ENCODE assay signal across 9 mouse cellular contexts in genomic region chr17:8867331-8868237, GRCm38 (mm10).
DNase-seq lines count a peak whose midpoint lies in the region; ATAC-seq and TF ChIP-seq lines count a peak whose summit lies in the region.
"Had no signal": no experiment of that assay in that cellular context is flagged by ENCODE, and none has a peak within 500 bp of the region (broad histone marks: within the 10 kb centered on the region; RNA-seq: fewer than 3 reads in every experiment).

No protein-coding gene starts in this region.

- WGBS in kidney, postnatal 0 days = 73% methylated on average over 25 of the region's 25 CpGs
- 61% methylated on average over 25 of the region's 25 CpGs for WGBS in intestine, embryonic 16.5 days
- 74% methylated on average over 24 of the region's 25 CpGs for WGBS in neural tube, embryonic 15.5 days
- 72% methylated on average over 25 of the region's 25 CpGs for WGBS in hindbrain, embryonic 13.5 days

- no peak overlapping the region for H3K4me3 ChIP-seq in kidney, postnatal 0 days (replicated peaks; ENCODE audit: low read depth, low read length)
- H3K4me3 ChIP-seq in intestine, embryonic 16.5 days (ENCODE audit: low read length) = no peak overlapping the region
- H3K4me3 ChIP-seq in neural tube, embryonic 15.5 days (replicated peaks) = no peak overlapping the region
- no peak overlapping the region for H3K4me3 ChIP-seq in hindbrain, embryonic 13.5 days

- no peak overlapping the region for H3K27ac ChIP-seq in kidney, postnatal 0 days
- no peak overlapping the region for H3K27ac ChIP-seq in intestine, embryonic 16.5 days (ENCODE audit: low read length)
- no peak overlapping the region for H3K27ac ChIP-seq in neural tube, embryonic 15.5 days (replicated peaks)
- no peak overlapping the region for H3K27ac ChIP-seq in hindbrain, embryonic 13.5 days

- no peak overlapping the region for H3K9ac ChIP-seq in kidney, postnatal 0 days (ENCODE audit: low read depth, low read length)
- H3K9ac ChIP-seq in intestine, embryonic 16.5 days (ENCODE audit: low read depth, low read length) = no peak overlapping the region
- H3K9ac ChIP-seq in neural tube, embryonic 15.5 days (replicated peaks) = no peak overlapping the region
- no peak overlapping the region for H3K9ac ChIP-seq in hindbrain, embryonic 13.5 days

- H3K27me3 ChIP-seq in kidney, postnatal 0 days (ENCODE audit: insufficient read depth, low read length) = no peaks in the 10 kb centered on the region
- H3K27me3 ChIP-seq in intestine, embryonic 16.5 days (replicated peaks; ENCODE audit: control insufficient read depth, insufficient read depth, low read length) = no peaks in the 10 kb centered on the region
- no peaks in the 10 kb centered on the region for H3K27me3 ChIP-seq in splenic B cell, adult 2 months (ENCODE audit: control insufficient read depth, insufficient read depth, low read length, poor library complexity, severe bottlenecking)
- H3K27me3 ChIP-seq in neural tube, embryonic 15.5 days (replicated peaks) = no peaks in the 10 kb centered on the region
- no peaks in the 10 kb centered on the region for H3K27me3 ChIP-seq in hindbrain, embryonic 13.5 days

- no peak for TF ChIP-seq CTCF in kidney, postnatal 0 days (IDR thresholded peaks at IDR 0.05; ENCODE audit: low read depth)

- no peak for DNase-seq in kidney, postnatal 0 days (ENCODE audit: low spot score)
- DNase-seq in kidney, postnatal 25 days = no peak
- peak; percentile 52 for DNase-seq in ZHBTc4 (ENCODE audit: low read depth, low spot score)
- peak; percentile 18 for DNase-seq in splenic B cell, adult 2 months (ENCODE audit: low read depth, low spot score)
- no peak for DNase-seq in left cerebral cortex, adult 9 months (ENCODE audit: low spot score in 2 of 2)
- DNase-seq: heart, postnatal 14 days had no signal

- H3K9me3 ChIP-seq in kidney, postnatal 0 days (replicated peaks; ENCODE audit: low read length) = no peaks in the 10 kb centered on the region
- no peaks in the 10 kb centered on the region for H3K9me3 ChIP-seq in intestine, embryonic 16.5 days (ENCODE audit: control insufficient read depth, low read length)
- no peaks in the 10 kb centered on the region for H3K9me3 ChIP-seq in neural tube, embryonic 15.5 days (replicated peaks)
- H3K9me3 ChIP-seq in hindbrain, embryonic 13.5 days = no peaks in the 10 kb centered on the region

- H3K4me1 ChIP-seq in kidney, postnatal 0 days (replicated peaks; ENCODE audit: insufficient read depth, low read length) = 0 out of 2 replicates have a peak, but pooled peaks cover 3% of the 10 kb centered on the region
- peaks cover 9% of the 10 kb centered on the region; the same call in 1 of the 2 replicates for H3K4me1 ChIP-seq in intestine, embryonic 16.5 days (ENCODE audit: control insufficient read depth, insufficient read depth, low read length)
- H3K4me1 ChIP-seq in neural tube, embryonic 15.5 days = peaks cover 6% of the 10 kb centered on the region
- peaks cover 24% of the 10 kb centered on the region for H3K4me1 ChIP-seq in hindbrain, embryonic 13.5 days (replicated peaks)

- peak overlapping the region; percentile 10; the same call in 1 of the 2 replicates for H3K4me2 ChIP-seq in kidney, postnatal 0 days (ENCODE audit: low read length)
- H3K4me2 ChIP-seq in intestine, embryonic 16.5 days (ENCODE audit: low read depth, low read length) = no peak overlapping the region
- no peak overlapping the region for H3K4me2 ChIP-seq in neural tube, embryonic 15.5 days
- H3K4me2 ChIP-seq in hindbrain, embryonic 13.5 days = no peak overlapping the region

- H3K36me3 ChIP-seq in kidney, postnatal 0 days (ENCODE audit: insufficient read depth, low read length) = no peaks in the 10 kb centered on the region
- no peaks in the 10 kb centered on the region for H3K36me3 ChIP-seq in intestine, embryonic 16.5 days (ENCODE audit: control insufficient read depth, insufficient read depth, low read length)
- H3K36me3 ChIP-seq in splenic B cell, adult 2 months (ENCODE audit: control insufficient read depth, insufficient read depth, low read length, poor library complexity, severe bottlenecking) = no peaks in the 10 kb centered on the region
- no peaks in the 10 kb centered on the region for H3K36me3 ChIP-seq in neural tube, embryonic 15.5 days
- no peaks in the 10 kb centered on the region for H3K36me3 ChIP-seq in hindbrain, embryonic 13.5 days

- no peak for ATAC-seq in kidney, postnatal 0 days (replicated peaks; ENCODE audit: low FRiP score, low read depth)
- ATAC-seq in intestine, embryonic 16.5 days = peak; percentile 23; the same call in 1 of the 2 replicates
- no peak for ATAC-seq in neural tube, embryonic 15.5 days (ENCODE audit: low FRiP score)
- no peak for ATAC-seq in hindbrain, embryonic 13.5 days (ENCODE audit: low FRiP score)

Comparison
In these comparisons a context has a peak if more than half of its experiments do, and no peak if none do; other contexts are left out.
1. DNase-seq: peak in ZHBTc4 (single experiment) and splenic B cell, adult 2 months (single experiment); none in kidney, postnatal 0 days (single experiment), kidney, postnatal 25 days (0 of 2) and left cerebral cortex, adult 9 months (0 of 2).